Mouse (Mus musculus) myocyte (in vitro differentiated cells): ENCODE results near the gene Gm42417.

ENCODE experiments used
- CEBPB ChIP-seq: IDR thresholded peaks from 2 replicates; pipeline ENCODE4 v1.6.1; 2011; ENCODE audit warnings: mild to moderate bottlenecking, moderate library complexity; ENCODE audit not compliant: poor library complexity, insufficient read depth, severe bottlenecking
- E2F4 ChIP-seq: IDR thresholded peaks from one replicate; pipeline ENCODE4 v1.6.1; 2011; ENCODE audit warnings: mild to moderate bottlenecking, control low read depth, moderate library complexity; ENCODE audit not compliant: insufficient read depth
- MAX ChIP-seq: IDR thresholded peaks from one replicate; pipeline ENCODE4 v1.6.1; 2011; ENCODE audit warnings: low read depth, mild to moderate bottlenecking, control low read depth
- MYOD1 ChIP-seq, 3 experiments: IDR thresholded peaks; one replicate each; pipeline ENCODE4 v1.6.1; 2011; ENCODE audit warnings: control low read depth in 2 of 3, low read depth in 2 of 3, mild to moderate bottlenecking in 2 of 3, moderate library complexity in 1 of 3; ENCODE audit not compliant: insufficient read length in 2 of 3, control insufficient read depth in 1 of 3
- MYOG ChIP-seq, 3 experiments: IDR thresholded peaks; one replicate each; pipeline ENCODE4 v1.6.1; 2011; ENCODE audit warnings: control low read depth in 2 of 3, low read depth in 2 of 3, mild to moderate bottlenecking in 2 of 3; ENCODE audit not compliant: insufficient read length in 2 of 3, control insufficient read depth in 1 of 3, insufficient read depth in 1 of 3
- POLR2A ChIP-seq: IDR thresholded peaks from one replicate; pipeline ENCODE4 v1.6.1; 2011; ENCODE audit warnings: low read depth, mild to moderate bottlenecking, control low read depth, moderate library complexity; ENCODE audit not compliant: insufficient read length
- POLR2AphosphoS2 ChIP-seq: IDR thresholded peaks from one replicate; pipeline ENCODE4 v1.6.1; 2011; ENCODE audit warnings: low read depth, control low read depth; ENCODE audit not compliant: insufficient read length
- REST ChIP-seq: IDR thresholded peaks from one replicate; pipeline ENCODE4 v1.6.1; 2011; ENCODE audit warnings: mild to moderate bottlenecking, control low read depth, moderate library complexity; ENCODE audit not compliant: insufficient read depth, insufficient read length
- SRF ChIP-seq: IDR thresholded peaks from one replicate; pipeline ENCODE4 v1.6.1; 2011; ENCODE audit warnings: low read depth; ENCODE audit not compliant: control insufficient read depth, insufficient read length
- TCF12 ChIP-seq: IDR thresholded peaks from one replicate; pipeline ENCODE4 v1.6.1; 2011; ENCODE audit warnings: mild to moderate bottlenecking, control low read depth; ENCODE audit not compliant: poor library complexity, insufficient read depth, severe bottlenecking
- TCF3 ChIP-seq: IDR thresholded peaks from one replicate; pipeline ENCODE4 v1.6.1; 2011; ENCODE audit warnings: low read depth, control low read depth; ENCODE audit not compliant: insufficient read length
- USF1 ChIP-seq: IDR thresholded peaks from one replicate; pipeline ENCODE4 v1.6.1; 2011; ENCODE audit warnings: low read depth, mild to moderate bottlenecking, control low read depth, moderate library complexity

GRCm38 (mm10) chr1:36524058-36524457, 15.2 kb downstream of the Gm42417 start:
- TF ChIP-seq POLR2A = no peak
- no peak for TF ChIP-seq TCF12
- TF ChIP-seq MAX = no peak
- TF ChIP-seq USF1 = no peak
- TF ChIP-seq POLR2AphosphoS2 = no peak
- no peak for TF ChIP-seq CEBPB
- no peak for TF ChIP-seq E2F4
- no peak for TF ChIP-seq TCF3
- no peak for TF ChIP-seq MYOG (IDR thresholded peaks at IDR 0.05; ENCODE audit: control insufficient read depth in 1 of 3, insufficient read depth in 1 of 3, insufficient read length in 2 of 3, low read depth in 2 of 3)
- no peak for TF ChIP-seq MYOD1 (IDR thresholded peaks at IDR 0.05; ENCODE audit: control insufficient read depth in 1 of 3, insufficient read length in 2 of 3, low read depth in 2 of 3)
- no peak for TF ChIP-seq SRF
- TF ChIP-seq REST = no peak
